Mouse (Mus musculus): Measurements from ENCODE around the gene Gm7075. TPM values are rescaled to one million over a fixed set of nuclear protein-coding genes. Genes with fewer than 3 reads are reported as not detected.
A peak's percentile ranks its signal among the peaks of the same experiment; 100 is the strongest.
"Not testable (repeated sequence)": the region's sequence is repeated elsewhere in the genome, so short reads cannot be mapped to it uniquely, and the experiment has no call there.

The Gm7075 gene
- total RNA-seq, 2 experiments from 2014 or later: not detected

DNA sequence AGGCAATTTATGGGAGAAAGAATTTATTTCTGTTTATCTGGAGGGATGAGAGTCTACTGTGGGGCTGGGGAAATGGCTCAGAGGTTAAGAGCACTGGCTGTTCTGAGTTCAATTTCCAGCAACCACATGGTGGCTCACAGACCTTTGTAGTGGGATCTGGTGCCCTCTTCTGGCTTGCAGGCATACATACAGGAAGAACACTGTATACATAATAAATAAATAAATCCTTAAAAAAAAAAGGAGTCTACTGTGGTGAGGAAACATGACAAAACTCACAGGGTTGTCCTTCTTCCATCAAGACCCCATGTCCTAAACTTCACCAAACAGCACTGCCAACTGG lies 2.9 kb upstream of the Gm7075 start:
- DNase-seq (ENCODE audit: low spot score in 2 of 2): peak in 1 of 2 experiments; percentile 30
- intact Hi-C loops (cut with DNase I): loop anchor here (10.0 kb wide), 1 partner anchor 660 kb away; no protein-coding TSS in a partner anchor

- intact Hi-C loops (cut with DNase I): loop anchor here (10.0 kb wide), 1 partner anchor 661 kb away; no protein-coding TSS in a partner anchor
These were observed 2.2 kb upstream of the Gm7075 start for GRCm38 (mm10) chr10:63423591-63424474.

DNA sequence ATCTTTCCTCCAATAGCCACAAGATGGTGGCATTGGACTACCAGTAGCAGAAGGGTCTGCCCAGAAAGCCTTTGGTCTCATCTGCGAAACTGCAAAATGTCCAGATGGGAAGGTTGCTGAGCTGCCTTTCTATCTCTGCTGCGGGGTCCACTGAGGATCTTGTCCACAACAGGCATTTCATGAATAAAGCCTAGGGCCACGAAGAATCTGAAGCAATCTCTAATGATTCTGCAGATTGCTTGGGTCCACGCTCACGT lies 1.1 kb upstream of the Gm7075 start:
- intact Hi-C loops (cut with DNase I): loop anchor here (10.0 kb wide), 1 partner anchor 662 kb away; no protein-coding TSS in a partner anchor
- no peak for DNase-seq (ENCODE audit: low spot score in 2 of 2)

More at GRCm38 (mm10) chr10:63423591-63424474, 2.2 kb upstream of the Gm7075 start:
- DNase-seq (ENCODE audit: low spot score in 2 of 2): no peak

DNA sequence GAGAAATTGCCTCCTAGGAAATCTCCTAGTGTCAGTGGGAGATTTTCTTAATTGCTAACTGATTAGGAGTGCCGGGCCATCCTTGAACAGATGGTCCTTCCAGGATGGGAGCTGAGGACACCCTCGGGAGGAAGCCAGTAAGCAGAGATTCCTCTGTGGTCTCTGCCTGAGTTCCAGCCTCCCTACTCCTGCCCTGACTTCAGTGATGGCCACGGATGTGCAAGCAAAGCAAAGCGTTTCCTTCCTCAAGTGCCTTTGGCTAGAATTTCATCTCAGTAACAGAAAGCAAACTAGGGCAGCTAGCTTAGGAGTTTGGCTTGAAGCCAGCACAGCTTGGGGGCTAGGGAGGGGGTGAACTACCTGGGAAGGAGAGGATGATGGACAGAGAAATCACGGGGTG lies 4.5 kb downstream of the Gm7075 start:
- no peak for DNase-seq (ENCODE audit: low spot score in 2 of 2)
- intact Hi-C loops (cut with DNase I): no loop called here

DNA sequence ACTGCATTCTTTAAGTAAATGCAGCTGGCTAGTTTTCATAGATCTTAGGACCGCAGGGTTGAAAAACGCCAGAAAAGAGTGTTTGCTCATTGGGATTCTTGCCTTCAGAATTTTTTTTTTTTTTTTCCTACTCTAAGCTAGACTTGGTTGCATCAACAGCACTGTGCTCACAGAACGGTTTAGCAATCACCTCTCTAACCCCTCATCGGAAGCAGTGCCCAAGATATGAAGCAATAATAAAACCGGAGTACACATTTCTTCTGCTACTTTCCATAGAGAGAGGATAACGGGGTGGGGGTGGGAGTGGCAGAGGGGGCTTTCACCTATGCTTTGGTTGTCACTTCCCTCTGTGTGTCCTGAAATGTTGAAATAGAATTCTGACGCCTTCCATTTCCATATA lies 5.7 kb downstream of the Gm7075 start:
- intact Hi-C loops (cut with DNase I): no loop called here
- DNase-seq (ENCODE audit: low spot score in 2 of 2): no peak

- no peak for DNase-seq (ENCODE audit: low spot score in 2 of 2)
- intact Hi-C loops (cut with DNase I): no loop called here
These were observed 6.3 kb downstream of the Gm7075 start for GRCm38 (mm10) chr10:63415287-63415686.

- no peak for DNase-seq (ENCODE audit: low spot score in 2 of 2)
- intact Hi-C loops (cut with DNase I): no loop called here
These were observed 8.8 kb downstream of the Gm7075 start for GRCm38 (mm10) chr10:63412756-63413155.

- intact Hi-C loops (cut with DNase I); DNase-seq (ENCODE audit: low spot score in 2 of 2): not testable (repeated sequence)
These were observed 9.9 kb downstream of the Gm7075 start for GRCm38 (mm10) chr10:63411674-63412073.

GRCm38 (mm10) chr10:63410162-63410956 lies 11.2 kb downstream of the Gm7075 start:
- DNase-seq (ENCODE audit: low spot score in 2 of 2): no peak

DNA sequence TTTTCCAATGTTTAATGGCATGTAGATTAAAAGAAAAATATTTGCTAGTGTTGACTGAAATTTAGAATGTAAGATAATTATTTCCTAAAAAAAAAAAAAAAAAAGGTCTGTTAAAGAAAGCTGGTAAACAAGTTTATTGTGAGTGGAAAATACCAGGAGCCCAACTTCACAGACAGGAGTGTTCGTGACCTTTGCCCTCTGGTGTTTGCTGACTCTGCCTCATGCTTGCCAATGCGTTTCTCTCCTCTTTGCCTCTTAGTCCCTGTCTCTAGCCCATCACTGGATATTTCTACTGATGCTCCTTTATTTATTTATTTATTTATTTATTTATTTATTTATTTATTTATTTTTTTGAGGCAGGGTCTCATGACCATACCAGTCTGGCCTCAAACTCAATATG lies 18.0 kb downstream of the Gm7075 start:
- intact Hi-C loops (cut with DNase I): no loop called here
- DNase-seq (ENCODE audit: low spot score in 2 of 2): no peak

More at GRCm38 (mm10) chr10:63410162-63410956, 11.2 kb downstream of the Gm7075 start:
- intact Hi-C loops (cut with DNase I): no loop called here

DNA sequence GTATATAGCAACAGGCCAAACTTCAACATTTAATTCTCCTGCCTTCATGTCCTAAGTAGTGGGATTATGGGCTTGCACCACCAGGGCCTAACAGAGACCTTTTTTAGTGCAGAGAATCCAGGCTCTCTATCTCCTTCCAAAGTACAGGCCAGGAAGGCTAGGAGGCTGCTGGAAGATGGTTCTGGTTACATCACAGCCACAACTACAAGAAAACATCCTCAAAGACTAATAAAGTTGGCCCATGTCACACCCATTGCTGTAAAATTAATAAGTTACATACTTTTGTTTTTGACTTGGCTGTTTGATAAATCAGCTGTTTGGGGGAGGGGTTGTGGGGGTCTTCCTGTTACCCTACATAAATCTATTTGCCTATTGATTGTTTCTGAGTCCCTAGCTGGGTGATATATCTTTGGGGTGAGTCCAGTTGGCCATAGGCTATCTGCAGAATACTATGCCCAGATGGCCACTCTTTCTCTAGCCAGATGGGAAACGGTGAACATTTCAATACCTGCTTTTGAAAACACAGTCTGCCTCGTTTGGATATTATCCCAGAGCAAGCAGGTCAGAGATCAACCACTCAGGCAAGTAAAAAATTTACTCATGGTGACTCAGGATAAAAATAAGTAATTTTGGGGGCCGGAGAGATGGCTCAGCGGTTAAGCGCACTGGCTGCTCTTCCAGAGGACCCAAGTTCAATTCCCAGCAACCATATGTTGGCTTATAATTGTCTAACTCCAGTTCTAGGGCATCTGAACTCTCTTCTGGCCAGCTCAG lies 18.7 kb downstream of the Gm7075 start:
- intact Hi-C loops (cut with DNase I): no loop called here
- DNase-seq (ENCODE audit: low spot score in 2 of 2): no peak

- DNase-seq (ENCODE audit: low spot score in 2 of 2): no peak
- intact Hi-C loops (cut with DNase I): no loop called here
These were observed 24.6 kb downstream of the Gm7075 start for GRCm38 (mm10) chr10:63396963-63397362.

- no peak for DNase-seq (ENCODE audit: low spot score in 2 of 2)
- intact Hi-C loops (cut with DNase I): no loop called here
These were observed 32.6 kb downstream of the Gm7075 start for GRCm38 (mm10) chr10:63388948-63389347.

- no peak for DNase-seq (ENCODE audit: low spot score in 2 of 2)
- intact Hi-C loops (cut with DNase I): no loop called here
These were observed 34.6 kb downstream of the Gm7075 start for GRCm38 (mm10) chr10:63386991-63387390.

- intact Hi-C loops (cut with DNase I): no loop called here
- DNase-seq (ENCODE audit: low spot score in 2 of 2): peak; percentile 87 to 93
These were observed 35.1 kb downstream of the Gm7075 start for GRCm38 (mm10) chr10:63386444-63386843.

- intact Hi-C loops (cut with DNase I): loop anchor here (2.0 kb wide), 1 partner anchor 233 kb away; no protein-coding TSS in a partner anchor
- not testable (repeated sequence) for DNase-seq (ENCODE audit: low spot score in 2 of 2)
These were observed 35.7 kb downstream of the Gm7075 start for GRCm38 (mm10) chr10:63385897-63386296.

- peak; percentile 79 to 94 for DNase-seq (ENCODE audit: low spot score in 2 of 2)
- intact Hi-C loops (cut with DNase I): loop anchor here (1.0 to 5.0 kb wide), 3 partner anchors 43 to 140 kb away; partner anchors contain the start of gene Herc4
These were observed 39.0 kb downstream of the Gm7075 start, which contains the start of gene Dnajc12 for GRCm38 (mm10) chr10:63382372-63383279. Gene Dnajc12, plus strand, starts transcription at chr10:63382443.

DNA sequence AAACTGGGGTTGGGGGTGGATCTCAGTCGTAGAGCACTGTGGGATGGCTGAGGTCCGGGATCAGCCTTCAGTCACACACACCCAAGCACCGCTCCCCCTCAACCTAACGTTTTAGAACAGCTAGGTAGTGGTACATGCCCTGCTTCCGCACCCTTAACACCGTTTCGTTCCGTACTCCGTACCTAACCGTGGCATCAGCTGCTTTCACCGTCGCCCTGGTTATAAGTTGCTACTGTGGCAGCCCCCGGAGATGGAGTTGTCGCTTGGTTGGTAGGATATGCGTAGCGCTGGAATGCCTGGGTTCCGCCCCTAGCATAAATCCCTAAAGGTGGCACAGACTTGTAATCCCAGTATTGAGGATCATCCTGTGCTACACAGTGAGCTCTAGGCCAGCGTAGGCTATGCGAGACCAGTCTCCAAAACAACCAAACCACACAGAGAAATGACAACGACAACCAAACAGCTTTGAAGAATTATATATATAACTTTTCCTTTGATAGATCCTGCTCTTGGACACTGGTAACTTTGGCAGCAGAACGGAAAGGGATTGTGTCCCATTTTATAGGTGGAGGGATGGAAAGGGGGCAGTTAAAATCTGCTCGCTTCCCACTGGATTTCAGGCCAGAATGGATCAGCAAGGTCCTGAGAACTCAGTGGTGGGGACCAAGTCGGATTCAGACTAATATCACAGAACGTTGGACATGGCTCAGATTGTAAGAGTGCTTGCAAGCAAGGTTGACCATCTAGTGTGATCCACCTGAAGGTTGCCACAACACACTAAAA lies 39.9 kb downstream of the Gm7075 start, which contains the start of gene Sirt1:
Sirt1 (minus strand) TSS at position 207 of the 783 bp plus-strand sequence.
- peak; percentile 12 to 23 for DNase-seq (ENCODE audit: low spot score in 2 of 2)
- intact Hi-C loops (cut with DNase I): loop anchor here (1.0 to 5.0 kb wide), 3 partner anchors 42 to 139 kb away; partner anchors contain the start of gene Herc4

All from left cerebral cortex, postnatal 25 days (tissue).